Mouse (Mus musculus) hindbrain, embryonic 10.5 days (tissue): ENCODE measurements around the gene Lrrc1. TPM values are rescaled to one million over a fixed set of nuclear protein-coding genes. Genes with fewer than 3 reads are reported as not detected.

Source experiments
- DNase-seq: peaks from one replicate; pipeline ENCODE4 v3.0.0-alpha.2; 2017; ENCODE audit warnings: low spot score
- H3K27ac ChIP-seq: fragments of 300-500 bp; sonication (generic); 2 replicates; pipeline ENCODE4 v1.5.1; 2016; ENCODE audit warnings: mild to moderate bottlenecking, moderate library complexity
- H3K27me3 ChIP-seq: fragments of 300-500 bp; sonication (generic); 2 replicates; pipeline ENCODE4 v1.6.1; 2016; ENCODE audit warnings: mild to moderate bottlenecking; ENCODE audit not compliant: poor library complexity, insufficient read depth, severe bottlenecking
- H3K36me3 ChIP-seq: fragments of 300-500 bp; sonication (generic); 2 replicates; pipeline ENCODE4 v1.6.1; 2016; ENCODE audit warnings: mild to moderate bottlenecking, moderate library complexity
- H3K4me1 ChIP-seq: fragments of 300-500 bp; sonication (generic); replicated peaks from 2 replicates; pipeline ENCODE4 v1.6.1; 2016; ENCODE audit warnings: mild to moderate bottlenecking
- H3K4me3 ChIP-seq: fragments of 300-500 bp; sonication (generic); 2 replicates; pipeline ENCODE4 v1.5.1; 2016; ENCODE audit warnings: mild to moderate bottlenecking, moderate library complexity
- H3K9me3 ChIP-seq: fragments of 300-500 bp; sonication (generic); 2 replicates; pipeline ENCODE4 v1.6.1; 2016; ENCODE audit warnings: mild to moderate bottlenecking, moderate library complexity
- WGBS: fragments of 180-500 bp; shearing (Covaris S2); methylation state at CpG from one replicate; pipeline ENCODE4 v1.1.7; 2016; 5-methylcytosine and 5-hydroxymethylcytosine counted together
- polyA plus RNA-seq: library from polyadenylated mRNA; unstranded; fragments of >200 nt; fragmentation: Nextera tagmentation; extraction: Ambion mirVana; gene quantifications from 2 replicates; pipeline ENCODE4 v1.2.1, GENCODE M21; 2016

The Lrrc1 gene
- polyA plus RNA-seq, 1 experiment from 2014 or later: 8.0 TPM

DNA sequence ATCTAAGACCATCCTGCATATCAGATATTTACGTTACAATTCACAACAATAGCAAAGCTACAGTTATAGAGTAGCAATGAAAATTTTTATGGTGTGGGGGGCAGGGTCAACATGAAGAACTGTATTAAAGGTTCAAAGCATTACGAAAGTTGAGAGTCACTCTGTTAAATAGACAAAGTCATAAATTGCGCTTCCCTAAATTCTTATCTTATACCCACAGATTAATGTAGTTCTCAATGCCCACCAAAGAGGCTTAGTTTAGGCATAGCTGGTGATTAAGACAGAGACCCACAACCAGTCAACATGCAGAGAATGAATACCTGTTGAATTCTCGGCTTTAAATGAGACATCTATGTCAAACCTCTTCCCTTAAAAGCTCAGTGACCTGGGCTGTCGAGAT lies 144.9 kb downstream of the Lrrc1 start:
- Histone ChIP-seq H3K36me3 (no peaks in the 10 kb centered on the region), H3K9me3 (no peaks in the 10 kb centered on the region), H3K27ac (no peak overlapping the region), H3K4me3 (no peak overlapping the region), H3K27me3 (no peaks in the 10 kb centered on the region), H3K4me1 (no peaks in the 10 kb centered on the region)
- no peak for DNase-seq
- WGBS: 92% methylated on average over 5 of the region's 5 CpGs

- H3K27me3 ChIP-seq: no peaks in the 10 kb centered on the region
- no peaks in the 10 kb centered on the region for H3K36me3 ChIP-seq
- no peak overlapping the region for H3K27ac ChIP-seq
- WGBS: 76% methylated on average over 13 of the region's 13 CpGs
- no peak overlapping the region for H3K4me3 ChIP-seq
- H3K9me3 ChIP-seq: no peaks in the 10 kb centered on the region
- no peak for DNase-seq
- H3K4me1 ChIP-seq: no peaks in the 10 kb centered on the region
These were observed 145.6 kb downstream of the Lrrc1 start for GRCm38 (mm10) chr9:77398856-77399631.

GRCm38 (mm10) chr9:77397027-77397426 lies 147.6 kb downstream of the Lrrc1 start:
- 79% methylated on average over 4 of the region's 4 CpGs for WGBS
- no peaks in the 10 kb centered on the region for H3K9me3 ChIP-seq

GRCm38 (mm10) chr9:77391248-77391647 lies 153.4 kb downstream of the Lrrc1 start:
- H3K4me1 ChIP-seq: no peaks in the 10 kb centered on the region
- H3K9me3 ChIP-seq: no peaks in the 10 kb centered on the region
- no peaks in the 10 kb centered on the region for H3K36me3 ChIP-seq
- no peak overlapping the region for H3K27ac ChIP-seq
- no peak overlapping the region for H3K4me3 ChIP-seq
- 91% methylated on average over 10 of the region's 10 CpGs for WGBS
- no peak for DNase-seq
- H3K27me3 ChIP-seq: no peaks in the 10 kb centered on the region

More at GRCm38 (mm10) chr9:77397027-77397426, 147.6 kb downstream of the Lrrc1 start:
- no peaks in the 10 kb centered on the region for H3K27me3 ChIP-seq
- no peak overlapping the region for H3K27ac ChIP-seq
- no peak for DNase-seq
- no peaks in the 10 kb centered on the region for H3K4me1 ChIP-seq
- H3K4me3 ChIP-seq: no peak overlapping the region
- no peaks in the 10 kb centered on the region for H3K36me3 ChIP-seq

- DNase-seq: no peak
- Histone ChIP-seq H3K27ac (no peak overlapping the region), H3K9me3 (no peaks in the 10 kb centered on the region), H3K36me3 (no peaks in the 10 kb centered on the region), H3K4me1 (no peaks in the 10 kb centered on the region), H3K27me3 (no peaks in the 10 kb centered on the region), H3K4me3 (no peak overlapping the region)
- WGBS: 89% methylated on average over 8 of the region's 8 CpGs
These were observed 155.7 kb downstream of the Lrrc1 start for GRCm38 (mm10) chr9:77388956-77389355.

- Histone ChIP-seq H3K27me3 (no peaks in the 10 kb centered on the region), H3K4me3 (no peak overlapping the region), H3K36me3 (no peaks in the 10 kb centered on the region), H3K4me1 (no peaks in the 10 kb centered on the region), H3K9me3 (no peaks in the 10 kb centered on the region), H3K27ac (no peak overlapping the region)
- no peak for DNase-seq
- WGBS: 34% methylated on average over 1 of the region's 1 CpGs
These were observed 157.9 kb downstream of the Lrrc1 start for GRCm38 (mm10) chr9:77386751-77387150.

DNA sequence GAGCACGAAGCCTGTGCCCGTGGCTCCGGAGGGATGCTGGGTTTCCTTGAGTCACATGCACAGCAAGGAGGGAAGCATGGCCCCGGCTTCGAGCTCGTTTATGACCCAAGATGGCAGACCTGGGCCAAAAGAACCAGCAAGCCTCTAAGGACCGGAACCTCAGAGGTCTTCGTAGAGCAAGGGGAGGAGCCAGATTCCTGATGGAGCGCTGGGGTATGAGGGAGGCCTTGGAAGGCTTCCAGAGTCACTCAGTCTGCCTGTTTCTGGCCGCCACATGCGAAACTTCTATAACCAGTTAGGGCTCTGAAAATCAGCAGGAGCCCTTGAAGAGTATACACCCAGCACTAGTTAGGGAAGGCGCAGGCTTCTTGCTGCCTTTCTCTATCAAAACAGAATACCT lies 159.1 kb downstream of the Lrrc1 start:
- H3K27me3 ChIP-seq: no peaks in the 10 kb centered on the region
- H3K27ac ChIP-seq: no peak overlapping the region
- no peaks in the 10 kb centered on the region for H3K9me3 ChIP-seq
- H3K36me3 ChIP-seq: no peaks in the 10 kb centered on the region
- no peaks in the 10 kb centered on the region for H3K4me1 ChIP-seq
- WGBS: 92% methylated on average over 12 of the region's 12 CpGs
- DNase-seq: no peak
- no peak overlapping the region for H3K4me3 ChIP-seq

- WGBS: 90% methylated on average over 9 of the region's 9 CpGs
These were observed 160.0 kb downstream of the Lrrc1 start for GRCm38 (mm10) chr9:77384651-77385050.

GRCm38 (mm10) chr9:77383951-77384350 lies 160.7 kb downstream of the Lrrc1 start:
- DNase-seq: no peak
- WGBS: 78% methylated on average over 4 of the region's 4 CpGs
- Histone ChIP-seq H3K4me3 (no peak overlapping the region), H3K27me3 (no peaks in the 10 kb centered on the region), H3K27ac (no peak overlapping the region), H3K36me3 (no peaks in the 10 kb centered on the region), H3K4me1 (no peaks in the 10 kb centered on the region), H3K9me3 (no peaks in the 10 kb centered on the region)

More at GRCm38 (mm10) chr9:77384651-77385050, 160.0 kb downstream of the Lrrc1 start:
- Histone ChIP-seq H3K36me3 (no peaks in the 10 kb centered on the region), H3K27me3 (no peaks in the 10 kb centered on the region), H3K27ac (no peak overlapping the region), H3K4me1 (no peaks in the 10 kb centered on the region), H3K4me3 (no peak overlapping the region), H3K9me3 (no peaks in the 10 kb centered on the region)
- DNase-seq: no peak

DNA sequence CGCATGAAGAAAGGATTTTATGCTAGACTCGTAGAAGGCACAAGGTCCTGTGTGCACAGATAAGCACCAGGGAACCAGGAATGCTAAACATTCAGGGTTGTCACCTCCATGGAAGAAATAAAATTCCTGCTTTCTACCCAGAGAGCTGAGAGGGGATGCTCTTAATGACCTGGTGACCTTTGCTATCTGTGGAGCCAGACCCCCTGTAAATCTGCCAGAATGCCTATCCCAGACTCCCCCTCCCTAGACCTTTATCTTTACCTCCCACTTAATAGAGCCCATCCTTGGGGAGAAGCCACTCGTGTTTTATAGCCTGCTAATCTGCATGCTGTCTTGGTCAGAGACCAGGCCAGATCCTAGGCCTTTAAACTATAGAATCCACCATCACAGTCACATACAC lies 162.2 kb downstream of the Lrrc1 start:
- Histone ChIP-seq H3K4me1 (0 out of 2 replicates have a peak, but pooled peaks cover 1% of the 10 kb centered on the region), H3K9me3 (no peaks in the 10 kb centered on the region), H3K4me3 (no peak overlapping the region), H3K36me3 (no peaks in the 10 kb centered on the region), H3K27ac (no peak overlapping the region), H3K27me3 (no peaks in the 10 kb centered on the region)
- 30% methylated on average over 3 of the region's 3 CpGs for WGBS
- DNase-seq: no peak

DNA sequence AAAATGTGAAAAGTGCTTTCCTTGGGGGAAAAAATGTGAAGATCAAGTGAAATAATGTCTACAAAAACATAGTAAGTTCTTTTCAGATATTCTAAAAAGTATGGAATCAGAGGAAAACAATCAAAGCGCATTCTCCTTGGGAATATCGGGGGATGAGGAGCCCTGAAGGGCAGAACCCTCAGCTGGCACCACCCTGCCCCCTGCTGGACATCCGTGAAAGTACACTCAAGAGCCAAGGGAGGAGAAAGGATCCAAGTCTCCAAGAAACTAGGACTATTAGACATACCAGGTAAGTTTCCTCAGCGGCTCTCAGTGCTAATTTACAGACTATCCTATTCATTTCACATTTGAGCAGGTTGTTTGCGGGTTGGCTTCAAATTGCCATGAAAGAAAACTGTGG lies 163.1 kb downstream of the Lrrc1 start:
- Histone ChIP-seq H3K4me1 (0 out of 2 replicates have a peak, but pooled peaks cover 2% of the 10 kb centered on the region), H3K36me3 (no peaks in the 10 kb centered on the region), H3K4me3 (no peak overlapping the region), H3K27me3 (no peaks in the 10 kb centered on the region), H3K9me3 (no peaks in the 10 kb centered on the region), H3K27ac (no peak overlapping the region)
- 16% methylated on average over 5 of the region's 5 CpGs for WGBS
- DNase-seq: peak; percentile 72
